In the genomic region with DNA sequence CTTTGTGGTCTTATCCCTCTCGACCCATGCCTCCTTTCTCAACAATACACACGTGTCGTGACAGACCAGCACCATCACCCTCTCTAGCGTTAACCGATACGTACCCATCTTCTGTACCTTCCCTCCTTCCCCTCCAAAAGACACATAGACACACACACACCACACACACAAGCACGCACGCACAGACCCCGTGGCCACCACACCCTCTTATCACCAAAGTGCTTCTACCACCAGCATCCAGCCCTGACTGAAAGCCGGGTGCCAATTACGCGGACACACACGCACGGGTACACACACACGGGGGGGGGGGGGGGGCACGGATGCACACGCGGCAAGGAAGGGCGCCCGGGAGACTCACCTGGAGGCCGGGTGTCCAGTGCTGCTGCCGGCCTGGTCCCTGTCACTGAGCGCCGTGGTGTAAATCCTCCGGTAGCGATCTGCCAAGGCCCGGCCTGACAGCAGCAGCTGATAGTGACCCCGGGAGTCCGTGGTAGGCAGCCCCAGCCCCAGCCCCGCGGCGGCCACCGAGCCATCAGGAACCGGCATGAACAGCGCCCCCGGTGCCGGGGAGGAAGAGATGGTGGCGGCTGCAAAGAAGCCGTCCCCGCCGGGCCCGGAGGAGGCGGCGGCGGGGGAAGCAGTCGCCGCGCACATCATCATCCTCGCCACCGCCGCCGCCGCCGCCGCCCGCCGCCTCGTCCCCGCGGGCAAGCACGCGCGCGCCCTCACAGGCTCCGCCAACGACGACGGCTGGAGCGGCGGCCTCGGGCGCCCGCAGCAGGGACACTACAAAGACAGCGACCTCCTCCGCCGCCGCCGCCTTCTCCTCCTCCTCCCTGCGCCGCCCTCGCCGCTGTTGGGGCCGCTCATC, we compare ENCODE assay signal across 8 mouse cellular contexts. TPM values are rescaled to one million over a fixed set of nuclear protein-coding genes. Genes with fewer than 3 reads are reported as not detected.
A peak's percentile ranks its signal among the peaks of the same experiment; 100 is the strongest.
DNase-seq lines count a peak whose midpoint lies in the region; ATAC-seq and TF ChIP-seq lines count a peak whose summit lies in the region.

No protein-coding gene starts in this region.

- WGBS in embryonic facial prominence, embryonic 13.5 days, result under 1% methylated on average over 67 of the region's 83 CpGs
- under 1% methylated on average over 32 of the region's 83 CpGs for WGBS in heart, embryonic 11.5 days (ENCODE audit: insufficient replicate concordance)
- WGBS in liver, postnatal 0 days (ENCODE audit: insufficient replicate concordance), result under 1% methylated on average over 66 of the region's 83 CpGs
- under 1% methylated on average over 67 of the region's 83 CpGs for whole genome bisulfite sequencing in neural tube, embryonic 13.5 days

- peak; percentile 22; the same call in 1 of the 2 replicates for TF ChIP-seq CTCF in liver, postnatal 0 days (IDR thresholded peaks at IDR 0.05; ENCODE audit: low read depth)

- H3K36me3 ChIP-seq in embryonic facial prominence, embryonic 13.5 days, result no peaks in the 10 kb centered on the region
- no peaks in the 10 kb centered on the region for H3K36me3 ChIP-seq in heart, embryonic 11.5 days (ENCODE audit: control insufficient read depth, insufficient read depth, low read length)
- H3K36me3 ChIP-seq in liver, postnatal 0 days (replicated peaks; ENCODE audit: insufficient read depth, low read length), result no peaks in the 10 kb centered on the region
- no peaks in the 10 kb centered on the region for H3K36me3 ChIP-seq in neural tube, embryonic 13.5 days

- peak overlapping the region; percentile 89 for H3K27ac ChIP-seq in embryonic facial prominence, embryonic 13.5 days
- peak overlapping the region; percentile 88 for H3K27ac ChIP-seq in heart, embryonic 11.5 days (ENCODE audit: low read depth, low read length)
- peak overlapping the region; percentile 93 for H3K27ac ChIP-seq in liver, postnatal 0 days (ENCODE audit: low read depth)
- H3K27ac ChIP-seq in neural tube, embryonic 13.5 days (replicated peaks), result peak overlapping the region; percentile 97

- H3K4me2 ChIP-seq in embryonic facial prominence, embryonic 13.5 days, result peak overlapping the region; percentile 80
- H3K4me2 ChIP-seq in heart, embryonic 11.5 days, result peak overlapping the region; percentile 87
- H3K4me2 ChIP-seq in liver, postnatal 0 days (ENCODE audit: low read depth, low read length), result peak overlapping the region; percentile 97
- peak overlapping the region; percentile 78 for H3K4me2 ChIP-seq in neural tube, embryonic 13.5 days

- peak overlapping the region; percentile 88 for H3K9ac ChIP-seq in embryonic facial prominence, embryonic 13.5 days
- H3K9ac ChIP-seq in heart, embryonic 11.5 days (ENCODE audit: low read depth, low read length), result peak overlapping the region; percentile 84
- H3K9ac ChIP-seq in liver, postnatal 0 days (replicated peaks), result peak overlapping the region; percentile 80
- peak overlapping the region; percentile 94 for H3K9ac ChIP-seq in neural tube, embryonic 13.5 days

- peak; percentile 5 for ATAC-seq in activated CD4-positive, CD25-positive, alpha-beta regulatory T cell, adult 4 months
- peak; percentile 62 for ATAC-seq in embryonic facial prominence, embryonic 13.5 days (ENCODE audit: insufficient number of reproducible peaks, insufficient read depth, low FRiP score, low TSS enrichment, low read depth)
- peak; percentile 50 for ATAC-seq in heart, embryonic 11.5 days (replicated peaks; ENCODE audit: insufficient number of reproducible peaks, low FRiP score, low TSS enrichment)
- peak; percentile 56 for ATAC-seq in liver, postnatal 0 days
- peak; percentile 78 for ATAC-seq in neural tube, embryonic 13.5 days (ENCODE audit: low read depth)

- no peaks in the 10 kb centered on the region for H3K9me3 ChIP-seq in embryonic facial prominence, embryonic 13.5 days
- H3K9me3 ChIP-seq in heart, embryonic 11.5 days (replicated peaks; ENCODE audit: control insufficient read depth, low read length), result no peaks in the 10 kb centered on the region
- no peaks in the 10 kb centered on the region for H3K9me3 ChIP-seq in liver, postnatal 0 days (ENCODE audit: low read length)
- H3K9me3 ChIP-seq in neural tube, embryonic 13.5 days, result no peaks in the 10 kb centered on the region

- DNase-seq in CD4-positive, CD25-positive, alpha-beta regulatory T cell, adult 2 months (ENCODE audit: low read depth, low spot score), result peak; percentile 65
- DNase-seq in kidney, postnatal 4 days, result peak; percentile 74 to 81
- no peak for DNase-seq in liver, postnatal 0 days
- no peak for DNase-seq in urinary bladder, adult 2 months (ENCODE audit: low spot score)

- peaks cover 4% of the 10 kb centered on the region; the same call in 1 of the 2 replicates for H3K27me3 ChIP-seq in embryonic facial prominence, embryonic 13.5 days
- no peaks in the 10 kb centered on the region for H3K27me3 ChIP-seq in heart, embryonic 11.5 days (ENCODE audit: control insufficient read depth, insufficient read depth, low read length)
- no peaks in the 10 kb centered on the region for H3K27me3 ChIP-seq in liver, postnatal 0 days (ENCODE audit: insufficient read depth, low read length)
- no peaks in the 10 kb centered on the region for H3K27me3 ChIP-seq in neural tube, embryonic 13.5 days

- peaks cover 19% of the 10 kb centered on the region for H3K4me1 ChIP-seq in embryonic facial prominence, embryonic 13.5 days
- peaks cover 18% of the 10 kb centered on the region; the same call in 1 of the 2 replicates for H3K4me1 ChIP-seq in heart, embryonic 11.5 days (ENCODE audit: control insufficient read depth, insufficient read depth, low read length)
- H3K4me1 ChIP-seq in liver, postnatal 0 days (ENCODE audit: insufficient read depth), result peaks cover 42% of the 10 kb centered on the region
- peaks cover 59% of the 10 kb centered on the region for H3K4me1 ChIP-seq in neural tube, embryonic 13.5 days (replicated peaks)

- H3K4me3 ChIP-seq in embryonic facial prominence, embryonic 13.5 days, result peak overlapping the region; percentile 81
- peak overlapping the region; percentile 87 for H3K4me3 ChIP-seq in heart, embryonic 11.5 days (ENCODE audit: low read depth, low read length)
- H3K4me3 ChIP-seq in liver, postnatal 0 days (ENCODE audit: low read depth, low read length), result peak overlapping the region; percentile 84
- H3K4me3 ChIP-seq in neural tube, embryonic 13.5 days, result peak overlapping the region; percentile 83

- TF ChIP-seq EP300 in liver, postnatal 0 days (IDR thresholded peaks at IDR 0.05; ENCODE audit: low read depth), result no peak

RNA-seq across cellular contexts. Expression of a gene that starts 0.5 kb away (rescaled TPM):
- 10 to 100 TPM; 72.9 to 74.8 TPM for polyA plus RNA-seq in activated CD4-positive, CD25-positive, alpha-beta regulatory T cell, adult 4 months (2017; shearing (Covaris generic))
- polyA plus RNA-seq in embryonic facial prominence, embryonic 13.5 days (2015; fragmentation: Nextera tagmentation; extraction: Ambion mirVana), result 23.3 and 25.1 TPM in 2 replicates
- polyA plus RNA-seq in heart, embryonic 11.5 days (2014; fragmentation: Nextera tagmentation; extraction: Ambion mirVana), result 17.2 and 19.1 TPM in 2 replicates
- polyA plus RNA-seq in liver, postnatal 0 days (2015; fragmentation: Nextera tagmentation; extraction: Ambion mirVana), result 7.1 and 8.0 TPM in 2 replicates
- polyA plus RNA-seq in neural tube, embryonic 13.5 days (2015; fragmentation: Nextera tagmentation; extraction: Ambion mirVana), result 50.1 and 51.8 TPM in 2 replicates
- polyA plus RNA-seq in urinary bladder, adult 2 months (2012; rRNA removed), result 51.1 and 54.2 TPM in 2 replicates

Comparison
In these comparisons a context has a peak if more than half of its experiments do, and no peak if none do; other contexts are left out.
1. DNase-seq: peak in CD4-positive, CD25-positive, alpha-beta regulatory T cell, adult 2 months (single experiment) and kidney, postnatal 4 days (2 of 2); none in liver, postnatal 0 days (single experiment) and urinary bladder, adult 2 months (single experiment).
2. ATAC-seq: peak in every context shown above with its lines; median percentile 78 in neural tube, embryonic 13.5 days; 62 in embryonic facial prominence, embryonic 13.5 days; 56 in liver, postnatal 0 days; 50 in heart, embryonic 11.5 days; 5 in activated CD4-positive, CD25-positive, alpha-beta regulatory T cell, adult 4 months.
3. Peak in every context shown above with its lines, with median percentiles within 50 percentile points of each other: H3K27ac ChIP-seq, H3K4me2 ChIP-seq, H3K4me3 ChIP-seq and H3K9ac ChIP-seq.